Mouse (Mus musculus): ENCODE measurements around the gene Yy1. TPM values are rescaled to one million over a fixed set of nuclear protein-coding genes. Genes with fewer than 3 reads are reported as not detected.

The Yy1 gene
- polyA plus RNA-seq (2014; fragmentation: Nextera tagmentation; extraction: Ambion mirVana) = 23.2 and 24.2 TPM in 2 replicates

DNA sequence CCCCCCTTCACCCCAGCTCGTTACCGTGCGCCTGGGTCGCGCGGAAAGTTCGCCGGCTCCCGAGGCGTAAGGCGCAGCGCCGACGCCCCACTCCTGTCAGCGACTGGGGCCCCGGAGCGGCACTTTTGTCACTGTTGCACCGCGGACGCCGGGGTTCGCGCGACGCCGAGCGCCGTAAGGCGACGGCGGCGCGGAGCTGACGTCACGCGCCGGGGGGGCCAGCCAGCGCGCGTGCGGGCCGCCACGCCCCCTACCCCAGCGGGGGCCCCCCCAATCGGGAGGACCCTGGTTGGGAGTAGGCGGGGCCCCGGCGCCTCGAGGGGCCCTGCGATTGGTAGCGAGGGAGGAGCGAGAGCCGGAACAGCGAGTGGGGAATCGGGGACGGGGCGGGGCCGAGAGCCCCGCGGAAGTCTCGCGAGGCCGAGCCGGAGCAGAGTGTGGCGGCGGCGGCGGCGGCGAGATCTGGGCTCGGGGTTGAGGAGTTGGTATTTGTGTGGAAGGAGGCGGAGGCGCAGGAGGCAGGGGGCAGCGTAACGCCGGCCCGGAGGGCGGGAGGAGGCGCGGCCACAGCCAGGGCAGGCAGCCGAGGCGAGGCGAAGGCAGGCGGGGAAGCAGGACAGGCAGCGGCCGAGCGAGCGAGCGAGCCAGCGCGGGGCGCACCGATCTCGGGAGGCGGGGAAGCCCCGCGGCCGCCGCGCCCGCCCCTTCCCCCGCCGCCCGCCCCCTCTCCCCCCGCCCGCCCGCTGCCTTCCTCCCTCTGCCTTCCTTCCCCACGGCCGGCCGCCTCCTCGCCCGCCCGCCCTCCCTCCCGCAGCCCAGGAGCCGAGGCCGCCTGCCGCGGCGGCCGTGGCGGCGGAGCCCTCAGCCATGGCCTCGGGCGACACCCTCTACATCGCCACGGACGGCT is at the start of gene Yy1:
Gene Yy1, plus strand, starts transcription at position 428 of the 907 bp plus-strand sequence.
- no peaks in the 10 kb centered on the region for H3K9me3 ChIP-seq (ENCODE audit: control insufficient read depth, low read length)
- H3K36me3 ChIP-seq (ENCODE audit: control insufficient read depth, insufficient read depth, low read length) = no peaks in the 10 kb centered on the region
- H3K4me3 ChIP-seq (ENCODE audit: low read length) = peak within 1 kb of the TSS; percentile 100
- peaks cover 17% of the 10 kb centered on the region for H3K4me1 ChIP-seq (ENCODE audit: control insufficient read depth, insufficient read depth, low read length)
- H3K9ac ChIP-seq (ENCODE audit: low read depth, low read length) = peak within 1 kb of the TSS; percentile 97
- WGBS = under 1% methylated on average over 76 of the region's 127 CpGs
- H3K4me2 ChIP-seq (replicated peaks; ENCODE audit: low read depth, low read length) = peak within 1 kb of the TSS; percentile 50
- peak; percentile 95 for ATAC-seq (ENCODE audit: low FRiP score, low TSS enrichment)
- H3K27ac ChIP-seq (ENCODE audit: low read depth, low read length) = peak within 1 kb of the TSS; percentile 98
- H3K27me3 ChIP-seq (ENCODE audit: control insufficient read depth, insufficient read depth, low read length) = no peaks in the 10 kb centered on the region

DNA sequence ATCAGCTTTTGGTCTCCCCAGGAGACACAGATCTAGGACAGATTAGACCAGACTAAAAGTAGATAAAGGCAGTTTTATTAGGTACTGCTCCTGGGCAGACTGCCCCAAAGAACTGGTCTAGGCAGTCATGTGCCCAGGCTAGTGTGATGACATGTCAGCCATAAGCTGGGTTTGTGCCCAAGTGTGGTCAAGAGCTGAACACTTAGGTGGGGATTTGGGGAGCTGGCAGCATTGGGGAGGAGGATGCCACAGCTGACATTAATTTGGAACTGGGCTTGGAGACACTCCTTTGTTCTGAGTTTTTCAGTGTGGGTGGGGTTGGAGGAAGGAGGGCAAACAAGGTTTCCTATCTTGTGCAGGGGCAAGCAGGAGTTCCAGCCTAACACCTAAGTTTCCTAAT is 46.8 kb upstream of the Yy1 start:
- ATAC-seq (ENCODE audit: low FRiP score, low TSS enrichment) = no peak
- Histone ChIP-seq H3K4me3 (ENCODE audit: low read length) (no peak overlapping the region), H3K9me3 (ENCODE audit: control insufficient read depth, low read length) (no peaks in the 10 kb centered on the region), H3K9ac (ENCODE audit: low read depth, low read length) (no peak overlapping the region), H3K36me3 (ENCODE audit: control insufficient read depth, insufficient read depth, low read length) (no peaks in the 10 kb centered on the region), H3K27me3 (ENCODE audit: control insufficient read depth, insufficient read depth, low read length) (no peaks in the 10 kb centered on the region), H3K4me1 (ENCODE audit: control insufficient read depth, insufficient read depth, low read length) (no peaks in the 10 kb centered on the region), H3K4me2 (replicated peaks; ENCODE audit: low read depth, low read length) (no peak overlapping the region), H3K27ac (ENCODE audit: low read depth, low read length) (no peak overlapping the region)

DNA sequence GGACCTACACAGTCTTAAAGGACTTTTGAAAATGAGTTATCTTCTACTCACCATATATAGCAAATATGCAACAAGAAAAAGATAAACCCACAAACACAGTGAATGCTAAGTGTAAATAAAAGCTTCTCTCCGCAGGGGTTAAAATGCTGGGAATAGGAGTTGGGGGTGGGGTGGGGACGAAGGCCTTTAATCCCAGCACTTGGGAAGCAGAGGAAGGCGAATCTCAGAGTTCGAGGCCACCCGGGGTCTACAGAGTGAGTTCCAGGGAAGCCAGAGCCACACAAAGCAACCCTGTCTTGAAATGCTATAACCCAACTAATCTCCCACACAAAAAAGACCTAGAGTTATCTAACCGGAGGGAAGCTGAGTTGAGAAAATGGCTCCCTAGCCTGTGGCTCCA is 43.8 kb upstream of the Yy1 start:
- Histone ChIP-seq H3K4me1 (ENCODE audit: control insufficient read depth, insufficient read depth, low read length) (no peaks in the 10 kb centered on the region), H3K4me3 (ENCODE audit: low read length) (no peak overlapping the region), H3K4me2 (replicated peaks; ENCODE audit: low read depth, low read length) (no peak overlapping the region), H3K27me3 (ENCODE audit: control insufficient read depth, insufficient read depth, low read length) (no peaks in the 10 kb centered on the region), H3K36me3 (ENCODE audit: control insufficient read depth, insufficient read depth, low read length) (no peaks in the 10 kb centered on the region), H3K27ac (ENCODE audit: low read depth, low read length) (no peak overlapping the region), H3K9me3 (ENCODE audit: control insufficient read depth, low read length) (no peaks in the 10 kb centered on the region), H3K9ac (ENCODE audit: low read depth, low read length) (no peak overlapping the region)
- WGBS = 79% methylated on average over 6 of the region's 6 CpGs
- no peak for ATAC-seq (ENCODE audit: low FRiP score, low TSS enrichment)

DNA sequence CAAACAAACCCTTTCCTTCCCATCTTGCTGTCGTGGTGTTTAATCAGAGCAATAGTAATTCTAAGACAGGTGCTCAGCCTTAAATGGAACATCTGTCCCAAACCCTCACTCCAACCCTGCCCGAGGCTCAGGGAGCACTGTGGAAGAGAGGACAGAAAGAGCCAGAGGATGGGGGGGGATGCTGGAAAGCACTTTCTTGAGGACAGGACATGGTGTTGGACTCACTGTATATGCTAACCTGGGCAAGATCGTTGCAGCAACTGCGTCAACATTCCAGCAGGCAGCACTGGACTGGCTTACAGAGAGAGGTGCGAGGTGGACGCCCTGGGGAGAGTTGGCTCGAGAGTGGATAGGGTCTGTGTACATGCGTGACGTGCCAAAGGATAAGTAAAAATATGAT is 43.3 kb upstream of the Yy1 start:
- ATAC-seq (ENCODE audit: low FRiP score, low TSS enrichment) = no peak
- Histone ChIP-seq H3K9ac (ENCODE audit: low read depth, low read length) (no peak overlapping the region), H3K4me2 (replicated peaks; ENCODE audit: low read depth, low read length) (no peak overlapping the region), H3K27me3 (ENCODE audit: control insufficient read depth, insufficient read depth, low read length) (no peaks in the 10 kb centered on the region), H3K4me1 (ENCODE audit: control insufficient read depth, insufficient read depth, low read length) (no peaks in the 10 kb centered on the region), H3K9me3 (ENCODE audit: control insufficient read depth, low read length) (no peaks in the 10 kb centered on the region), H3K36me3 (ENCODE audit: control insufficient read depth, insufficient read depth, low read length) (no peaks in the 10 kb centered on the region), H3K27ac (ENCODE audit: low read depth, low read length) (no peak overlapping the region), H3K4me3 (ENCODE audit: low read length) (no peak overlapping the region)
- 74% methylated on average over 9 of the region's 9 CpGs for WGBS

DNA sequence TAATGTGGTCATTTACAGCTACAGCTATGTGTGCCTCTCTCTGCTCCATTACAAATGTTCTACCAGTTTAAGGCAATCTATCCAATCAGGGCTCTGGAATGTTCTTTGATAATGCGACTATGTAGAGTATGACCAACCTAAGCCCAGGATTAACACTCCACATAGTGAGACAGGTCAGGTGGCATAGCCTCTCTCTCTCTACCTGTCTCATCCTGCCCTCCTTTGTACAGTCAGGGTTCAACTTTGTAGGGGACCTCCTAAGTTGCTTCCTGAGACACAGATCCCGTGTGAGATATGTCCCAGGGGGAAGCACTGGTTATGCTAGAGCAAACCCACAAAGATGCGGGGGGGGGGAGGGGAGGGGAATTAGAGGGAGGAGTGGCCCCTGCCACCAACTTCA is 42.5 kb upstream of the Yy1 start:
- no peaks in the 10 kb centered on the region for H3K4me1 ChIP-seq (ENCODE audit: control insufficient read depth, insufficient read depth, low read length)
- WGBS = 73% methylated on average over 3 of the region's 3 CpGs
- H3K4me3 ChIP-seq (ENCODE audit: low read length) = no peak overlapping the region
- H3K27ac ChIP-seq (ENCODE audit: low read depth, low read length) = no peak overlapping the region
- no peaks in the 10 kb centered on the region for H3K27me3 ChIP-seq (ENCODE audit: control insufficient read depth, insufficient read depth, low read length)
- no peak overlapping the region for H3K9ac ChIP-seq (ENCODE audit: low read depth, low read length)
- no peak overlapping the region for H3K4me2 ChIP-seq (replicated peaks; ENCODE audit: low read depth, low read length)
- ATAC-seq (ENCODE audit: low FRiP score, low TSS enrichment) = no peak
- no peaks in the 10 kb centered on the region for H3K36me3 ChIP-seq (ENCODE audit: control insufficient read depth, insufficient read depth, low read length)
- H3K9me3 ChIP-seq (ENCODE audit: control insufficient read depth, low read length) = no peaks in the 10 kb centered on the region

DNA sequence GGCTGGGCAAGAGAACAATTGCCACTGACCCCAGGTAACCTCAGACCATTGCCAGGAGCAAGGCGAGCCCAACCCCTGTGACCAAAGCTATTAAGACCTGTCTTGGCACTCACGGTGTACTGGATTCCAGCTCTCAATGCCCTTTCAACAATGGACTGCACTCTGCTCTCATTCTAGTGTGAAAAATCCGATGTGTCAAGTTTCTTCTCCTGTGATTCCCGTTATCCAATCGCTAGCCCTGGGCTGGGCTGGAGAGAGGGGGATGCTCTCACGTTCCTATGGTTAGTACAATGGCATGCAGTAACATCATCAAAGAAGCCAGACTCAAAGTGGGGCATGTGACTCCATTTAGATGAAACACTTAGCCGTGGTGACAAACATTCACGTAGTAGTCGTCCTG is 41.0 kb upstream of the Yy1 start:
- ATAC-seq (ENCODE audit: low FRiP score, low TSS enrichment) = no peak
- 42% methylated on average over 9 of the region's 9 CpGs for WGBS

DNA sequence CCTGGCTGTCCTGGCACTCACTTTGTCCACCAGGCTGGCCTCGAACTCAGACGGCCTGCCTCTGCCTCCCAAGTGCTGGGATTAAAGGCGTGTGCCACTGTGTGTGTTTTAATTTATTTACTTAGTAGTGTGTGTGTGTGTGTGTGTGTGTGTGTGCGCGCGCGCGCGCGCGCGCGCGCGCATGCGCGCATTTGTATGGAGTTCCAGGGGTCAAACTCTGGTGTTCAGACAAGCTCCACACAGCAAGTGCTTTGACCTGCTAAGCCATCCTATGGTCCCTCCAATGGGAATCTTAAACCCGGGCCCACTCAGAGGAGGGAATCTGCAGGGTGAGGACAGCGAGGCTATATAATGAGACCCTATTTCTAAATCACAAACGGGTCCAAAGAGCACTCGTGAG is 37.6 kb upstream of the Yy1 start:
- 88% methylated on average over 21 of the region's 21 CpGs for WGBS

More for the DNA sequence above, 41.0 kb upstream of the Yy1 start:
- Histone ChIP-seq H3K36me3 (ENCODE audit: control insufficient read depth, insufficient read depth, low read length) (no peaks in the 10 kb centered on the region), H3K27me3 (ENCODE audit: control insufficient read depth, insufficient read depth, low read length) (no peaks in the 10 kb centered on the region), H3K4me1 (ENCODE audit: control insufficient read depth, insufficient read depth, low read length) (no peaks in the 10 kb centered on the region), H3K27ac (ENCODE audit: low read depth, low read length) (no peak overlapping the region), H3K4me3 (ENCODE audit: low read length) (no peak overlapping the region), H3K9ac (ENCODE audit: low read depth, low read length) (no peak overlapping the region), H3K9me3 (ENCODE audit: control insufficient read depth, low read length) (no peaks in the 10 kb centered on the region), H3K4me2 (replicated peaks; ENCODE audit: low read depth, low read length) (no peak overlapping the region)

DNA sequence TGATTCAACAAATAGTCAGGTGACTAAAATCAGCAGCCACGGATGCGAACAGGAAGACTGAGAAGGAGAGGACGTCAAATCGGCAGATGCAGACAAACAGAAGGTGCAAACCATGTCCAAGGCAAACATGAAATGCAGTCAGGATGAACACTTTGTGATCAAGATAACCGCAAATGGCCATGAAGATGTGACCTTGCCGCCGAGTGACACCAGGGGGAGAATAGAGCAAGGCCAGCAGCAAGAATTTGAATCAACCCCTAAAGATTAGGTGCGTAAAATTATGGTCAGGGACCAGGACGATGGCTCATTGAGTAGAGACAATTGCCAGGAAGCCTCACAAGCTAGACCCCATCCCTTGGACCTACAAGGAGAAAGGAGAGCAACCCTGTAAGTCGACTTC is 36.2 kb upstream of the Yy1 start:
- no peak for ATAC-seq (ENCODE audit: low FRiP score, low TSS enrichment)
- WGBS = 92% methylated on average over 10 of the region's 10 CpGs
- no peaks in the 10 kb centered on the region for H3K27me3 ChIP-seq (ENCODE audit: control insufficient read depth, insufficient read depth, low read length)
- H3K27ac ChIP-seq (ENCODE audit: low read depth, low read length) = no peak overlapping the region
- H3K9ac ChIP-seq (ENCODE audit: low read depth, low read length) = no peak overlapping the region
- 0 out of 2 replicates have a peak, but pooled peaks cover 2% of the 10 kb centered on the region for H3K4me1 ChIP-seq (ENCODE audit: control insufficient read depth, insufficient read depth, low read length)
- H3K9me3 ChIP-seq (ENCODE audit: control insufficient read depth, low read length) = no peaks in the 10 kb centered on the region
- H3K4me2 ChIP-seq (replicated peaks; ENCODE audit: low read depth, low read length) = no peak overlapping the region
- no peak overlapping the region for H3K4me3 ChIP-seq (ENCODE audit: low read length)
- H3K36me3 ChIP-seq (ENCODE audit: control insufficient read depth, insufficient read depth, low read length) = no peaks in the 10 kb centered on the region

More for the DNA sequence above, 37.6 kb upstream of the Yy1 start:
- no peak for ATAC-seq (ENCODE audit: low FRiP score, low TSS enrichment)
- 0 out of 2 replicates have a peak, but pooled peaks cover 2% of the 10 kb centered on the region for H3K4me1 ChIP-seq (ENCODE audit: control insufficient read depth, insufficient read depth, low read length)
- no peak overlapping the region for H3K4me3 ChIP-seq (ENCODE audit: low read length)
- no peak overlapping the region for H3K9ac ChIP-seq (ENCODE audit: low read depth, low read length)
- no peak overlapping the region for H3K27ac ChIP-seq (ENCODE audit: low read depth, low read length)
- no peak overlapping the region for H3K4me2 ChIP-seq (replicated peaks; ENCODE audit: low read depth, low read length)
- no peaks in the 10 kb centered on the region for H3K9me3 ChIP-seq (ENCODE audit: control insufficient read depth, low read length)
- H3K36me3 ChIP-seq (ENCODE audit: control insufficient read depth, insufficient read depth, low read length) = no peaks in the 10 kb centered on the region
- H3K27me3 ChIP-seq (ENCODE audit: control insufficient read depth, insufficient read depth, low read length) = no peaks in the 10 kb centered on the region

DNA sequence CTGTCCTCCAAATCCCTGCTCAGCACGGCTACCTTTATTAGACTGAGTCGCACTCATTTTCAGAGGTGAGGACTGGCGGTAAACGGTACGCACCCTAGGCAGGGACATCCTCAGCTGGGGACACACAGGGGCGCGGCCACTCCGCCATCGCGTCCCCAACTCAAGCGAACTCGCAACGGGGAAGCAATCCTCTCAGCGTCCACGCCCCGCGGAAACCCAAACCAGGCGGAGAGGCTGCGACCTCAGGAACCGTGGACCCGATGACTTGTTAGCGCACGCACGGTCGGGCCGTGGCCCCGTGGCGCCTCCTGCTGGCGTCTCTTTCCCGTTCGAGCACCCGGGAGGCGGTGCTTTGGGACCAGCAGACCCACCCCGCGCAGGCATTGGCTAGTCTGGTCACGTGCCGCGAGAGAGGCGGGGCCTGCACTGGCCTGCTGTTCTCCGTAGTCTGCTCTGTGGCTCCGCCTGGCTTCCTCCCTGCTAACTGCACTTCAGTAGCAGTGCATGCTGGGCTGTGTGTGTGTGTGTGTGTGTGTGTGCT is 35.0 kb upstream of the Yy1 start:
- under 1% methylated on average over 41 of the region's 41 CpGs for WGBS
- Histone ChIP-seq H3K4me3 (ENCODE audit: low read length) (peak overlapping the region; percentile 68), H3K9me3 (ENCODE audit: control insufficient read depth, low read length) (no peaks in the 10 kb centered on the region), H3K36me3 (ENCODE audit: control insufficient read depth, insufficient read depth, low read length) (no peaks in the 10 kb centered on the region), H3K9ac (ENCODE audit: low read depth, low read length) (peak overlapping the region; percentile 69), H3K4me1 (ENCODE audit: control insufficient read depth, insufficient read depth, low read length) (0 out of 2 replicates have a peak, but pooled peaks cover 2% of the 10 kb centered on the region), H3K27ac (ENCODE audit: low read depth, low read length) (no peak overlapping the region), H3K27me3 (ENCODE audit: control insufficient read depth, insufficient read depth, low read length) (no peaks in the 10 kb centered on the region), H3K4me2 (replicated peaks; ENCODE audit: low read depth, low read length) (peak overlapping the region; percentile 90)
- peak; percentile 99 for ATAC-seq (ENCODE audit: low FRiP score, low TSS enrichment)
